Comparison of ENCODE assay signal across 13 mouse cellular contexts in the genomic region with DNA sequence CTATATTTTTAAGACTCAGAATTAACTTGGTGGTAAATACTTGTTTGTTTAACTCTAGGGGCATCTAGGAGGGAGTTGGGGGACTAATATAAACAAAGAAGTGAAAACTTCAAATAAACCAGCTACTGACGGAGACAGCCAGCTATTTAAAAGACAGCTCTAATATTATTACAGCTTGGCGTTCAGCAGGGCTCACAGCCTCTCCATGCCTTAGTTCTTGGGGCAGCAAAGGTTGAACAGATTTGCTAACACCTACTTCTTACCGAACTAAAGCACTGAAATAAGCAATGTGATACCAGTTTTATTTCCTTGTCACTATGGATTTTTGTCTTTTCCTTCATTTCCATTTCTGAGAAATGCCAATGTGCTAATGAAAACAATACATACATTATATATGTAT. TPM values are rescaled to one million over a fixed set of nuclear protein-coding genes. Genes with fewer than 3 reads are reported as not detected.
DNase-seq lines count a peak whose midpoint lies in the region; ATAC-seq lines count a peak whose summit lies in the region.
"Had no signal": no experiment of that assay in that cellular context is flagged by ENCODE, and none has a peak within 500 bp of the region (broad histone marks: within the 10 kb centered on the region; RNA-seq: fewer than 3 reads in every experiment).

No protein-coding gene starts in this region.

- H3K27me3 ChIP-seq in forebrain, embryonic 14.5 days (replicated peaks; ENCODE audit: control insufficient read depth, insufficient read depth, low read length), result peaks cover 87% of the 10 kb centered on the region
- H3K27me3 ChIP-seq in forebrain, embryonic 12.5 days, result peaks cover 84% of the 10 kb centered on the region
- peaks cover 79% of the 10 kb centered on the region for H3K27me3 ChIP-seq in kidney, embryonic 14.5 days (ENCODE audit: control insufficient read depth, insufficient read depth, low read length)
- peaks cover 15% of the 10 kb centered on the region; the same call in 1 of the 2 replicates for H3K27me3 ChIP-seq in limb, embryonic 12.5 days

- no peaks in the 10 kb centered on the region for H3K36me3 ChIP-seq in forebrain, embryonic 14.5 days (ENCODE audit: control insufficient read depth, insufficient read depth, low read length)
- H3K36me3 ChIP-seq in forebrain, embryonic 12.5 days (replicated peaks), result no peaks in the 10 kb centered on the region
- H3K36me3 ChIP-seq in kidney, embryonic 14.5 days (ENCODE audit: control insufficient read depth, insufficient read depth, low read length), result no peaks in the 10 kb centered on the region
- H3K36me3 ChIP-seq in limb, embryonic 12.5 days, result no peaks in the 10 kb centered on the region
- H3K36me3 ChIP-seq: forebrain, embryonic 15.5 days; G1E; heart, embryonic 15.5 days had no signal

- H3K9me3 ChIP-seq in forebrain, embryonic 14.5 days (replicated peaks; ENCODE audit: control insufficient read depth, low read length), result no peaks in the 10 kb centered on the region
- no peaks in the 10 kb centered on the region for H3K9me3 ChIP-seq in forebrain, embryonic 12.5 days
- H3K9me3 ChIP-seq in kidney, embryonic 14.5 days (ENCODE audit: control insufficient read depth, low read length), result no peaks in the 10 kb centered on the region
- no peaks in the 10 kb centered on the region for H3K9me3 ChIP-seq in limb, embryonic 12.5 days
- H3K9me3 ChIP-seq: forebrain, embryonic 15.5 days; heart, embryonic 15.5 days had no signal

- DNase-seq in forebrain, embryonic 14.5 days (ENCODE audit: low spot score), result peak; percentile 22
- no peak for DNase-seq in kidney, adult 18-20 months
- DNase-seq in adipocyte (ENCODE audit: low spot score), result peak; percentile 12
- no peak for DNase-seq in thymus, postnatal 36 days
- DNase-seq: kidney, postnatal 14 days had no signal

- WGBS in forebrain, embryonic 14.5 days, result 3% methylated on average over 3 of the region's 3 CpGs
- WGBS in forebrain, embryonic 12.5 days, result 2% methylated on average over 3 of the region's 3 CpGs
- 7% methylated on average over 3 of the region's 3 CpGs for WGBS in kidney, embryonic 14.5 days
- WGBS in limb, embryonic 12.5 days, result 5% methylated on average over 3 of the region's 3 CpGs

- no peak overlapping the region for H3K27ac ChIP-seq in forebrain, embryonic 14.5 days (ENCODE audit: low read depth, low read length)
- no peak overlapping the region for H3K27ac ChIP-seq in forebrain, embryonic 12.5 days
- H3K27ac ChIP-seq in kidney, embryonic 14.5 days (ENCODE audit: low read depth, low read length), result no peak overlapping the region
- H3K27ac ChIP-seq in limb, embryonic 12.5 days, result peak overlapping the region; percentile 72; the same call in 1 of the 2 replicates
- H3K27ac ChIP-seq: forebrain, embryonic 15.5 days; heart, embryonic 15.5 days; liver, embryonic 14.5 days had no signal

- H3K4me3 ChIP-seq in forebrain, embryonic 14.5 days (ENCODE audit: low read depth, low read length), result no peak overlapping the region
- H3K4me3 ChIP-seq in forebrain, embryonic 12.5 days (replicated peaks), result no peak overlapping the region
- H3K4me3 ChIP-seq in kidney, embryonic 14.5 days (ENCODE audit: low read length), result peak overlapping the region; percentile 21; the same call in 1 of the 2 replicates
- H3K4me3 ChIP-seq in limb, embryonic 12.5 days (replicated peaks), result peak overlapping the region; percentile 52
- H3K4me3 ChIP-seq: forebrain, embryonic 15.5 days had no signal

- H3K4me1 ChIP-seq in forebrain, embryonic 14.5 days (ENCODE audit: control insufficient read depth, insufficient read depth, low read length), result peaks cover 5% of the 10 kb centered on the region; the same call in 1 of the 2 replicates
- H3K4me1 ChIP-seq in forebrain, embryonic 12.5 days, result peaks cover 33% of the 10 kb centered on the region
- no peaks in the 10 kb centered on the region; the same call in 1 of the 2 replicates for H3K4me1 ChIP-seq in kidney, embryonic 14.5 days (ENCODE audit: control insufficient read depth, insufficient read depth, low read length)
- H3K4me1 ChIP-seq in limb, embryonic 12.5 days (replicated peaks), result peaks cover 39% of the 10 kb centered on the region

- ATAC-seq in forebrain, embryonic 14.5 days, result no peak
- ATAC-seq in forebrain, embryonic 12.5 days (ENCODE audit: low FRiP score), result no peak
- no peak for ATAC-seq in kidney, embryonic 14.5 days (ENCODE audit: low FRiP score, low TSS enrichment)
- ATAC-seq in limb, embryonic 12.5 days (ENCODE audit: insufficient number of reproducible peaks, insufficient read depth, low FRiP score, low TSS enrichment, low read depth), result no peak
- ATAC-seq in inflammation-experienced regulatory T-cells, adult 6 months, result no peak
- ATAC-seq: forebrain, embryonic 15.5 days had no signal

- no peak overlapping the region for H3K4me2 ChIP-seq in forebrain, embryonic 14.5 days (ENCODE audit: low read length)
- no peak overlapping the region for H3K4me2 ChIP-seq in forebrain, embryonic 12.5 days
- H3K4me2 ChIP-seq in kidney, embryonic 14.5 days (replicated peaks; ENCODE audit: low read depth, low read length), result peak overlapping the region; percentile 32
- H3K4me2 ChIP-seq in limb, embryonic 12.5 days, result peak overlapping the region; percentile 73
- H3K4me2 ChIP-seq: forebrain, embryonic 15.5 days had no signal

- H3K9ac ChIP-seq in forebrain, embryonic 14.5 days (ENCODE audit: low read length), result no peak overlapping the region
- no peak overlapping the region for H3K9ac ChIP-seq in forebrain, embryonic 12.5 days
- no peak overlapping the region for H3K9ac ChIP-seq in kidney, embryonic 14.5 days (ENCODE audit: low read depth, low read length)
- peak overlapping the region; percentile 72 for H3K9ac ChIP-seq in limb, embryonic 12.5 days (replicated peaks)
- H3K9ac ChIP-seq: forebrain, embryonic 15.5 days; heart, embryonic 15.5 days; liver, embryonic 14.5 days had no signal

RNA-seq across cellular contexts. Expression of a gene that starts 2.4 kb away (rescaled TPM):
- polyA plus RNA-seq in forebrain, embryonic 14.5 days (2014; fragmentation: Nextera tagmentation; extraction: Ambion mirVana), result 0.69 and 0.96 TPM in 2 replicates
- 7.6 and 11.4 TPM in 2 replicates for polyA plus RNA-seq in forebrain, embryonic 12.5 days (2016; fragmentation: Nextera tagmentation; extraction: Ambion mirVana)
- polyA plus RNA-seq in kidney, embryonic 14.5 days (2014; fragmentation: Nextera tagmentation; extraction: Ambion mirVana), result 5.8 and 9.0 TPM in 2 replicates
- 64.0 and 64.8 TPM in 2 replicates for polyA plus RNA-seq in limb, embryonic 12.5 days (2016; fragmentation: Nextera tagmentation; extraction: Ambion mirVana)
- not detected for polyA plus RNA-seq in inflammation-experienced regulatory T-cells, adult 6 months (2017; shearing (Covaris generic))
- polyA plus RNA-seq: G1E had no signal

RNA-seq across cellular contexts. Expression of a gene that starts 31.6 kb away (rescaled TPM):
- not detected in 2 replicates for polyA plus RNA-seq in forebrain, embryonic 14.5 days (2014; fragmentation: Nextera tagmentation; extraction: Ambion mirVana)
- polyA plus RNA-seq in forebrain, embryonic 12.5 days (2016; fragmentation: Nextera tagmentation; extraction: Ambion mirVana), result 0.51 TPM in 1 of 2 replicates, not detected in the other
- polyA plus RNA-seq in kidney, embryonic 14.5 days (2014; fragmentation: Nextera tagmentation; extraction: Ambion mirVana), result not detected in 2 replicates
- not detected in 2 replicates for polyA plus RNA-seq in limb, embryonic 12.5 days (2016; fragmentation: Nextera tagmentation; extraction: Ambion mirVana)
- not detected for polyA plus RNA-seq in inflammation-experienced regulatory T-cells, adult 6 months (2017; shearing (Covaris generic))
- polyA plus RNA-seq: forebrain, embryonic 15.5 days; G1E; heart, embryonic 15.5 days; liver, embryonic 14.5 days had no signal

Comparison
In these comparisons a context has a peak if more than half of its experiments do, and no peak if none do; other contexts are left out.
1. DNase-seq: peak in forebrain, embryonic 14.5 days (single experiment) and adipocyte (single experiment); none in kidney, adult 18-20 months (single experiment) and thymus, postnatal 36 days (0 of 2).
2. H3K4me2 ChIP-seq: peak in kidney, embryonic 14.5 days (single experiment) and limb, embryonic 12.5 days (single experiment); none in forebrain, embryonic 14.5 days (single experiment) and forebrain, embryonic 12.5 days (single experiment).
3. H3K4me3 ChIP-seq: peak in kidney, embryonic 14.5 days (single experiment) and limb, embryonic 12.5 days (single experiment); none in forebrain, embryonic 14.5 days (single experiment) and forebrain, embryonic 12.5 days (single experiment).